Mouse (Mus musculus) cerebellum, adult 2 months (tissue): ENCODE data around the gene Islr.

Source experiments
- CTCF ChIP-seq: fragments of 200-500 bp; IDR thresholded peaks from 2 replicates; pipeline ENCODE4 v1.5.1; 2011; ENCODE audit warnings: low read depth, mild to moderate bottlenecking, control low read depth, low read length, moderate library complexity, borderline replicate concordance; ENCODE audit not compliant: insufficient read depth
- POLR2A ChIP-seq: fragments of 200-500 bp; IDR thresholded peaks from 2 replicates; pipeline ENCODE4 v1.6.1; 2011; ENCODE audit warnings: low read length, control low read depth, borderline replicate concordance; ENCODE audit not compliant: insufficient read depth

DNA sequence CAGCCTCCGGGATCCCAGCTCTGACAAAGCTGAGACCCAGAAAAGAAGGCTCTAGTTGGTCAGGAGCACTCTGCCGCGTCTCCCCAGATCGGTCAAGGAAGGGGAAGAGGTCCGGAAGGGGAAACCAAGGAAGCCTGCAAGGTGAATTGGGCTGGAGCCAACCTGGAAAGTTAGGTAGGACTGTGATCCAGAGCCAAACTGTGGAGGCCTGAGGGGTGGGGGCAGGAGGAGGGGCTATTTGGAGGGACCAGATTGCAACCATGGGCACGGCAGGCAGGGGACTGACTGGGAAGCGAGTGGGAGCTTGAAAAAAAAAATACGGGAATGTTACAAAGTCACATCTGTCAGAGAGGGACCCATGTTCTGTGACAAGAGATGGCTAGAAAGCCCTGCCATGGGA is 74.6 kb downstream of the Islr start:
- TF ChIP-seq CTCF, result no peak
- TF ChIP-seq POLR2A, result no peak
